Mouse (Mus musculus): ENCODE results near the gene Sgsm3. TPM values are rescaled to one million over a fixed set of nuclear protein-coding genes. Genes with fewer than 3 reads are reported as not detected.

Gene Sgsm3
- total RNA-seq, 2 experiments from 2014 or later, result 10.8 to 12.8 TPM

DNA sequence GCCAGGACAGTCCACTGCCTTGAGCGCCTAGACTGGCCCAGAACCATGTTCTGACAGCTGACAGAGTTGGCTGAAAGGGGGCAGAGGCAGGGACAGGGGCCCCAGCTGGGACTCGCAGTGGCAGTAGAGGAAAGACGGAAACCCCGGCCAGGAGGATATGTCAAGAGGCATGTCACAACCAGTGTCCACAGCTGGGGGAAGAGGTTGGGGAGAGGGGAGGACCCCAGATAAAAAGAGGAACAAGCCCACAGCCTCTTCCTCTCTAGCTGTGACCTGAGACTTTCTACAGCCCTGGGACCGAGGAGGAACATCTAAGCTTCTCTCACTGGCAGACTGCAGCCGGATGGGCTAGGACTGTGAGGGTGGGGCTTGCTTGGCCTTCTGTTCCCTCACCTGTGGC, 43.8 kb downstream of the Sgsm3 start:
- no peak for DNase-seq (ENCODE audit: low spot score)
- intact Hi-C loops (cut with DNase I), result loop anchor here (10.0 kb wide), 1 partner anchor 283 kb away; no protein-coding TSS in a partner anchor

DNA sequence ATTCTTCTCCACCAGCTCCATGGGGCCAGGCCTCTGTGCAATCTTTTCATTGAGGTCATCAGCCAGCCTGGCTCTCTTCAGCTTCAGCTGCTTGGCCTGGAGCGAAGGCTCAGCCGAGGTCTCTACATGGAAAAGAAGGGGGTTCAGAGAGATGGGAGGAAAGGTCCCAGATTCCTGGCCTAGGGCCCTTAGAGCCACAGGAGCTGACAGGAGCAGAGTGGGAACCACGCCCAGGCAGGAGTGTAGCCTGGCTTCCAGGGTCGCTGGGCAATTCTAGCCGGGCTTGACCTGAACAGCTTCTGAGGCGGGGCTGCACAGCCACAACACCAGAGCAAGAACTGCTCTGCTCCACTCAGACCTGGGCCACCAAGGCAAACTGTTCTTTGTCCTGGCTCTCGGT, 44.9 kb downstream of the Sgsm3 start:
- DNase-seq (ENCODE audit: low spot score), result no peak
- intact Hi-C loops (cut with DNase I), result loop anchor here (10.0 kb wide), 1 partner anchor 282 kb away; no protein-coding TSS in a partner anchor

DNA sequence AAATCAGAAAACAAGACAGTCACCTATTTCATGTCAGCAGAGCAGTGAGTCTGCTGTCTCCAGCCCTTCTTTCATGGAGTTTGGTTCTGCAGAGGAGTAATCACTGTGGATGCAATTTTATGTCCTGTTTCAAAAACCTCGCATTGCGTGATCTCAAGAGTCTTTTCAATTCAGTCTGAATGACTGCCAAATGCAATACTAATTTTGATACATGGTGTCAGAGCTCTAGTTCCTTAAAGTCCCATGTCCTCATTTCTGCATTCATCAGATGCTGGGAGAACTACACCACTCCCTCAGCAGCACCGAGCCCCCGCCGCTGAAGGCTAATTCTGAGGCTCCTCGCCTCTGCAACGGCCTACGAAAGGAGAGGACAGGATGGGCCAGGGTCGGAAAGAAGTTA, 46.3 kb downstream of the Sgsm3 start:
- DNase-seq (ENCODE audit: low spot score), result no peak
- intact Hi-C loops (cut with DNase I), result loop anchor here (10.0 kb wide), 1 partner anchor 281 kb away; no protein-coding TSS in a partner anchor

DNA sequence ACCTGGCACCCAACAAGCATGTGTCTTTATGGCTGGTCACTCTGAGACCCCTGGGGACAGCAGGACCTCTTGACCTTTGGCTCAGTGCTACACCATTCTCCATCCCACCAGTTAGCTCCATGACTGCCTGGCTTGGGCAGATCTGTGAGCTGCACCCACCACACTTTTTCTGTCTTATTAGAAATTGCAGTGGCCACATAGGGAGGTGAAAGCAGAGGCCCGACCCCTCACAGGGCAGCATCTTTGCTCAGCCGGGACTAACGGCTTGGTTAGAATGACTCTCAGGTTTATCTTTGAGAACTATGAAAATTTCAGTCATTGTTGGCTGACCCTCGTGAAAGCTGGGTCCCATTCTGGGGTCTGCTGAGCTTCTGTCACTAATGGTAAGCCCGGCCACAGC, 49.3 kb downstream of the Sgsm3 start:
- intact Hi-C loops (cut with DNase I), result loop anchor here (1.0 to 10.0 kb wide), 4 partner anchors 22 to 278 kb away; no protein-coding TSS in a partner anchor
- DNase-seq (ENCODE audit: low spot score), result no peak

DNA sequence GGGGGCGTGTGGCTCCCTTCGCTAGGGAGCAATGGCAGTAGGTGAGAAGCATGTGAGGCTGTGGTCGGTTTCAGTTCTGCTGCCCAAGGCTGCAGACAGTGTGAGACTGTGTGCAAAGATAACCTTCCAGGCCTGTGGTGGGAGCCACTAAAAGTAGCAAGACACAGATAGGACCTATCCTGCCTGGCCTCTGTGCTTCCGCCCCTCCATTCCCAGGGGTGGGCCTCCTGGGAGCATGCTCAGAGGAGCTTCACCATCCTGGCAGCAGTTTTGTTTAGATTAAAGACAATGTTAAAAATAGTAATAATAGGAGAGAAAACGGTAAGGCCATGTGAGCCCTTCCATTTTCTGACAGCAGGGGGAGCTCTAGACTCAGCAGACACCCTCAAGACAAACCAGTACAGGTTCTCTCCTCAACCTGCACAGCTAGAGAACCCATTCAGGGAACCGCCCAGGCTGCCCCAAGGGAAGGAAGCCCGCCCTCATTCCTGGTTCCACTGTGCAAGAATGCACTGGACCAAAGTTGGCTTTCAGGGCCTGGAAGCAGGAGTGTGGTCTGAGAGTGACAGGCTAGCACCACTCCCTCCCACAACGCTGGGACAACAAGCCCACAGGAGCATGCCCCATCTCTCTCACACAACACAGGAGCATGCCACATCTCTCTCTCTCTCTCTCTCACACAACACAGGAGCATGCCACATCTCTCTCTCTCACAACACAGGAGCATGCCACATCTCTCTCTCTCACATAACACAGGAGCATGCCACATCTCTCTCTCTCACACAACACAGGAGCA, 50.0 kb downstream of the Sgsm3 start:
- DNase-seq (ENCODE audit: low spot score), result peak; percentile 38
- intact Hi-C loops (cut with DNase I), result loop anchor here (1.0 to 10.0 kb wide), 4 partner anchors 22 to 277 kb away; no protein-coding TSS in a partner anchor

DNA sequence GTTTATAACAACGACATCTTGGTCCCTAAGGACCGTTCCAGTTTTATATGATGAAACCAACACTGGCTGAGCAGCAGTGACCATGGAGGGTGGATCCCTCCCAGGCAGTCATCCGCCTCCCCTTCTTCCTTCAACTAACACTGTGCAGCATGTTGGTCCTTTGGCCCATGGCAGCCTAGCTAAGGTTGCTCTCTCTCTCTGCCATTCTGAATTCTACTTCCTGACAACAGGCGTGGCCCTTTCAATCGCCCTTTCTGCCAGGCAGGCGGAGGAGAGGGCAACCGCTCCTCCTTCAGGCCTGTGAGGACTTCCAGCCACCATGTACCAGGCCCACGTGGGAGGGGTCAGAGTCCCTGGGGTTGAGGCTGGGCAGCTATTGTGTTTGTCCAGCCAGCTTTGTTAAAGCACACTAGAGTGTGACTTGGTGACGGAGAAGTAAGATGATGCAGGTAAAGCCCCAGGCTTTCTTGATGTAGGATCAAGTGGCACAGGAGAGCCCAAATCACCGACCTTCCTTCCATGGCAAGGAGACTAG, 53.4 kb downstream of the Sgsm3 start:
- intact Hi-C loops (cut with DNase I), result no loop called here
- no peak for DNase-seq (ENCODE audit: low spot score)

DNA sequence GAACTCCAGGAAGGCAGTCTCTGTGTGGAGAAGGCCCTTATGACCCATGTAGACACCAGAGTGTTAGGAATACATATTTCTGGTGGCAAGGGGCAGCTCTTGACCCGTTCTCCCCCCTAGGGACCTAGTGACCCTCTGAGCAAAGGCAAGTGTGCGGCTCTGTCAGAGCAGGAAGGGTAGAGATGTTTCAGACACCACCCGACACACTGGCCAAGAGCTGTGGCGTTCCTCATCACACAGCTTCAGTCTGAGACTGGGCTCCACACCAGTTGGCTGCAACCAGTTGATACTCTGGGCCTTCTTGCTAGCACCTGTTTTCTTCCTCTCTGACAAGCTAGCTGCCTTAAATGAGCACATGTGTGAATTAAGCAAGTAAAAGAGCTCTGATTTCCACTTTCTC, 54.0 kb downstream of the Sgsm3 start:
- no peak for DNase-seq (ENCODE audit: low spot score)
- intact Hi-C loops (cut with DNase I), result no loop called here

DNA sequence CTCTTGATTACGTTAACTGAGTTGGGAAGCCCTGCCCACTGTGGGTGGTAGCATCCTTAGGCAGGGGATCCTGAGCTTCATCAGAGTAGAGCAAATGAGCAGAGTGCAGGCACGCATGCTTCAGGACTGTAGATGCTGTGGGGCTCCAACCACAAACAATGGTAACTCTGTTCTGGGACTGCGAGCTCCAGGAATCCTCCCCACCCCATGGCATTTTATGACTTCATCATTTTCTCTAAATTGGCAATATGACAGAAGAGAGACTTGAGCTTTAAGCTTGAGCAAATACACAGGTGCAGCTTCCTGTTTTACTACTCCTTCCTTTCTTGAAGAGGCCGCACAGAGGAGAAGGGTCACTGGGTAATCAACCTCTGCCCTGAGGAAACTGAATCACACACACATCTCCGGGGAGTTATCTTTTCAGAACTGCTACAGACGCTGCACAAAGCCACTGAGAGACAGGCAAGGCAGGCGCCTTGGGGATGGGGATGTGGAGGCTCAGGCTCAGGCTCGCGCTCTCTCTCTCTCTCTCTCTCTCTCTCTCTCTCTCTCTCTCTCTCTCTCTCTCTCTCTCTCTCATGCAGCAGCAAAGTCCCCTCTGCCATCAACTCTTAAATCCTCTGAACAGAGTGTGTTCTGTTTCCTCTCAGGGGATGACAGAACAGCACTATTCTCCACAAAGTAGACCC, 55.5 kb downstream of the Sgsm3 start:
- DNase-seq (ENCODE audit: low spot score), result no peak
- intact Hi-C loops (cut with DNase I), result no loop called here

DNA sequence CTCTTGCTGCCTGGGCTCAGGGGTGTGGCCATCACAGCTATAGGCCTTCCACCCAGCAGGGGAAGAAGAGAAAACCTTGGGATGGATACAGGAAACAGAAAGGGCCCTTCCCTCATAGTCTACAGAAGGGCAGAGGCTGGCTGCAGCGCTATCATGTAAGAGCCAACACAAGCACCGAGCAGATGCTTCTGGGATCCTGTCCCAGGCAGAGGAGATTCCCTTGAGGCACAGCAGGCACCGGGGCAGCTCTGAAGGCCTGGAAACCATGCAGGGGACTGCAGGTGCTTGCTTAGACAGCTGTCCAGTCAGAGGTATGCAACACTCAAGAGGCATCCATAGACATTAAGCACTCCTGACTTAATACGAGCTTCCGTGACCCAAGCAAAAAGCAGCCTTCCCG, 56.6 kb downstream of the Sgsm3 start:
- intact Hi-C loops (cut with DNase I), result no loop called here
- DNase-seq (ENCODE audit: low spot score), result no peak

DNA sequence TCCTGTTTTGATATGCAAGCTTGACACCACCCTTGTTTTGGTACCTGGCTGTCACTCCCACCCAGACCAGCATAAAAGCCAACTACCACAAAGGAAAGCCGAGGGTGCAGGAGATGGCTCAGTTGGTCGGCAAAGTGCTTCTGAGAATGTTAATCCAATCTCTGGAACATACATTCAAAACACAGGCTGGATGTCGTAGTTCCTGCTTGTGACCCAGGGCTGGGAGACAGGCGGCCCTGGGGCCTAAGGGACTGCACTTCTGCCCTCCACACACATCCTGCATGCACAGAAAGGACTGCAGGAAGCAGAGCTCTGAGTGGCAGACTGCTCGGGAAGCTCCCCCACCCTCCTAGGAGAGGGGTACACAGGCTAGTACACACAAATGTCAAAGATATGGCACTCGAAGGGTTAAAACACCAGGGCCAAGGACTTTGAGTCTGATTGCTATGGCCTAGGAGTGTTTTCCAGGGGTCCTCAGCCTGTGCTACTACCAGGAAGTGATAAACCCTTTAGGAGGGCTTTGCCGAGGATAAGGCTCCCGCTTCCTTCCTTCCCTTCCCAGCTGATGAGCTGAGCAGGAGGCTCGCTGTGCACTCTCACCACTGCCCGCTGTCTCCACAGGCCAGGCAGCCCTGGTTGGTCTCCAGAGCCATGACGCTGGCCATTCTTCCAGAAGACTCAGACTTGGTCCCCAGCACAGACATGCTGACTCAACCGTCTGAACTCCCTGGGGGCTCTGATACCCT, 58.0 kb downstream of the Sgsm3 start:
- intact Hi-C loops (cut with DNase I), result no loop called here
- no peak for DNase-seq (ENCODE audit: low spot score)

DNA sequence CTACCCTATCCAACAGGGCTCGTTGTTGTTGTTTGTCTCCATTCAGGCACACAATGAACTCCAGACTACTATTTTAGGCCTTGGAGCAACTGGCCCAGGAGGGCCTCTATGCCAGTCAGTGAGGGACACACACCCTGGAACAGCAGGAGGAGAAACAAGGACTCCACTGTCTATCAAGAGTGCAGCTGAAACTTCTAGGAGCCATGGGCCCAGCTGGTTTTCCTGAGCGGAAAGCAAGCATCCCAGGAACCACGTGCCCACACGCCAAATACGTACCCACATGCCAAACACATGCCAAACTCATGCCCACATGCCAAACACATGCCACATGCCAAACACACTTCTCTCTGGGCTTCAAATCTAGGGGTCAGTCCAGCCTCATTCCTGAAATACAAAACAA, 60.9 kb downstream of the Sgsm3 start:
- no peak for DNase-seq (ENCODE audit: low spot score)
- intact Hi-C loops (cut with DNase I), result no loop called here

DNA sequence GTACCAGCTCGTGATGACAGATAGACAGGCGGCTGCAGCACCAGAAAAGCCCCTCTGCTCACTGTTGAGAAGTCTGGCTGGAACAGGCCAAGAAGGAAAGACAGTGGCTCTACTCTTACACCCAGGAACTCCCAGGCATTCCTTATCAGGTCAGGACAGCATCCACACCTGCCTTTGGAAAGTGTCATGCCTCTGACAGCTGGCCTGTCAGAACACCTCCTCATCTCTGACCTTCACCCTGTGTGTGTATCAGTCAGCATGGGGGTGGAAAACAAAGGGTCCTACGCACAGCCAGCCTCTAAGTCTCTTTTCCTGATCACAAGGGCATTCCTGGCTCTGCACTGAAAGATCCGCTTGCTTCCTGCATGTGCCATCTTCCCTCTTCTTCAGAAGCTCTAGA, 64.2 kb downstream of the Sgsm3 start:
- no peak for DNase-seq (ENCODE audit: low spot score)
- intact Hi-C loops (cut with DNase I), result no loop called here

DNA sequence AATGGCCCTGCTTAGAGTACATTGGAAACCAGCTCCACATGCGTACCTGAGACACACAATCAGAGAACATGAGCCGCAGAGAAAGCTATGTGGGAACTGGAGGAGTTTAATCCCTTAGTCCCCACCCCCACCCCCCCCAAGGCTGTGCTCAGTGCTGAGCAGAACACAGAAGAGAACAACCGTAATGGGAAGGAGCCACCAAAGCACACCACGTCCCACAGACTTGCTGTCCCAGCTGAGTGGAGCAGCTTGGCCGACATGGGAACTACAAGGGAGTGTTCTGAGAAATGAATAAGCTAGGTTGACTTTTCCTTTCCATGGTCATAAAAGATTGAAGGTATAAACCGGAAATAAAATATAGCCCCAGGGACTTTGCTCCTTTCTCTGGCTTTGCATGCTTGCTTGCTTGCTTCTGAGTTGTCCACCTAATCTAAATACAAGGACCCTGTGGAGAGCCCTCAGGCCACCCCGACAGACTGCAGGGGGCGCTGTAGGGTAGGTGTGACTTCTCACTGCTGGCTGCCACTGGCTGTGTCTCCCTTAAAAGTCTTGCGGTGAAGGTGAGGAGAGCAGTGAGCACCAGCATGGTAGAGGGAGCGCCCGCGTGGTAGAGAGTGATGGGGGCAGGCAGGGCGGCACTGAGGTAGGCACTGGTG, 64.8 kb downstream of the Sgsm3 start:
- DNase-seq (ENCODE audit: low spot score), result no peak
- intact Hi-C loops (cut with DNase I), result no loop called here

DNA sequence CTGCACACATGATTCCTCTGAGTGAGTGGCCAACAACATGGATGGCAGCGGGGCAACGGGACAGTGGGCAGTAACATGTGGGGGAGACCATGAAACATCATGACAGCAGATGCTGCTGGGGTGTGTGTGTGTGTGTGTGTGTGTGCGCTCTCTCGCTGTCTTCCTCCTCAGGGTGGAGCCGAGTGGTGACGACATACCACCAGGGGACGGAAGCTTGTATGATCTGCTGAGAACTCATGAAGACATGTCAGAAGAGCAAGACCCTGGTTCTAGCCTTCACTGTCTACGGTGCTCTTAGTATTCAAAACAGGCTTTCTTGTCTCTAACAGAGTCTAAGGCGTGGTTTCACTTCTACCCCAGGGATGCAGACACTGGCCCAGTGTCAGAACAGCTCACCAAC, 66.9 kb downstream of the Sgsm3 start:
- intact Hi-C loops (cut with DNase I), result no loop called here
- DNase-seq (ENCODE audit: low spot score), result no peak

DNA sequence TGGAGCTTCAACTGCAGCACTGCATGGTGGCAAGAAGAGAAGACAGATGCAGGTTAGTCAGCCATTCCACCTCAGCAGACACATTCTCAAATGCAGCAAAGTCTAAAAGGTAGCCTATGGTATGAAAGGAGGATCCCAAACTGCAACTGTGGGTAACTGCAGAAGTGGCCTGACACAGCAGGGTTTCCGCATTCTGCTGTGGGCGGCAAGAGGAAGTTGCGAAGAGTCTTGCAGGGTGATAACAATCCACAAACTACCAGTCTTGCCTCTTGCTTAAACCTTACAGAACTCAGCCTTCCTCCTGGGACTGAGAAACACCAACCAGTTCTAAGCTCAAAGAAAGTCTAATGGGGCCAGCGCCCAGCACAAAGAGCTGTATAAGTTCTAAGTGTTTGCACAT, 67.8 kb downstream of the Sgsm3 start:
- DNase-seq (ENCODE audit: low spot score), result no peak
- intact Hi-C loops (cut with DNase I), result no loop called here

DNA sequence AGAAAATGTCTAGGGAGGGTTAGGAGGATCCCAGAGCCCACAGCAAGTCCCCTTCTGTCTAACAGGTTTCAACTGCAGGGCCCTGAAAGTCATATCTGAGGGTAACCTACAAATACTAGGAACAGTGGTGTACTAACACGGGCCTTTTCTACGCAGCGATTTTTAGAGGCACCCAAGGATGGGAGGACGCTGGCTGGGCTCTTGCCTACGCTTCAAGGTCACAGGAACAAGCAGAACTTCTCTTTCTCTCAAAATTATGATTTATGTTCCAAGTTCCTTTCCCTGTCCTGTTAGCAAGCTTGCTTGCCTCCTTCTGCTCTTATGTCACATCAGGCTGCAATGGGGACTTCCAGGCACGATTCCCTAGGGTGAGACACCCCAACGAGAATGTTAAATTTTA, 68.5 kb downstream of the Sgsm3 start:
- DNase-seq (ENCODE audit: low spot score), result no peak
- intact Hi-C loops (cut with DNase I), result no loop called here

DNA sequence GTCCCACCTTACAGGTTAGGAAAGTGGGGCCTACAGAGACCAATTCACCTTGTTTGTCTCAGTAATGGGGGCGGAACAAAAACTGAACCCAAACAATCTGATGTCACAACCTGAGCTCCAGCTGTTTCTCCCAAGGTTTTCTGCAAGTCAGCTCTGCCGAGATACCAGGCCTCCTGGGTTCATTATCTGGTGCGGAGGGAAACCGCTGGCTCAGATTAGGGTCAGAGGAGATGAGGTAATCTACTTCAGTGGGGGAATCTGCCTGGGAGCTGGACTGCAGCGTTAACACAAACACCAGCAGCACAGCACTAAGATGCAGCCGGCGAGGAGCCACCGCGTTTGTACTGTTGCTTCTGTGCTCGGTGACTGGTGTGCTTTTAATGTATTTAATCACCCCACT, 69.9 kb downstream of the Sgsm3 start:
- intact Hi-C loops (cut with DNase I), result no loop called here
- DNase-seq (ENCODE audit: low spot score), result no peak

DNA sequence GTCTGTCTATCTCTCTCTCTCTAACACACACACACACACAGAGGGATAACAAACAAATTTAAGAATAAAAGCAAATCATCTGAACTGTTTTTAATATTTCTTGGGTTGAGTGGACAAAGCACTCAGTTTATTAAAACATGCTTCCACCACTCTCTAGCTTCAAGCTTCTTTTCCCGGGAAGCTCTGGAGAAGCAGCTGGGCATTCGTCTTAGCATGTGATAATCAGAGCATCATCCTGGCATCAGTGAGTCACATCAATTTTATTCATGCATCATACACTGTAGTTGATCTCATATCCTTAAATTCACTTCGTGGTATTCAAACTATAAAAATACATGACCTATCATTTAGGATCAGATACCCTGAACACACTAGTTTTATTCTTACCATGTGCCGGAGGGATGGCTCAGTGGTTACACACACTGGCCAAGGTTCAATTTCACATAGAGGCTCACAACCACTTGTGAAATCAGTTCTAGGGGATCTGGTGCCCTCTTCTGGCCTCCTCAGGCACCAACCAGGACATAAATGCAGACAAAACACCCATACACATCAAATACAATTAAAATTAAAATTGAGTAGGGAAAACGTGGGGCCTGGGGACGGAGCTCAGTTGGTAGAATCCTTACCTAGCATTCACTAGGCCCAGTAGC, 72.0 kb downstream of the Sgsm3 start:
- intact Hi-C loops (cut with DNase I), result loop anchor here (1.0 kb wide), 1 partner anchor 22 kb away; no protein-coding TSS in a partner anchor
- DNase-seq (ENCODE audit: low spot score), result no peak

DNA sequence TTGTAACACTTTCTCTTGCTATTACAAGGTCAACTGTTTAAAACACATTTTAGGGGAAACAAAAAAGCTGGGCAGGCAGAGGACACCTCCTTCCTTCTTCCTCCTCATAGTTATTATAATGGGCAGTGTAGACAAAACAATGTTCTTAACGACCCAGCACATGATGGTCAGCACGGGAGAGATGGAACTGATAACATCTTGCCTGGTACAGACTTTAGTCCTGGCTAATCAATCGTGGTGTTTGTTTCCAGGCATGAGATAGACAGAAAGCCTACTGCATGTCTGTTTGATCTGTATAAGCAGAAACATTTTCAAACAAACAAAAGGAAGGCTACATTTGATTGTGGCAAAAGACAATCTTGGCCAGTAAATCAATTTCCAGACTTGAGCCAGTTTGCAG, 72.9 kb downstream of the Sgsm3 start:
- DNase-seq (ENCODE audit: low spot score), result no peak
- intact Hi-C loops (cut with DNase I), result no loop called here

All from heart, postnatal 25 days (tissue).